Mouse (Mus musculus) thymus, adult 2 months (tissue): ENCODE measurements around the gene Gtpbp1.

Experiments
- CTCF ChIP-seq: fragments of 200-500 bp; IDR thresholded peaks from 2 replicates; pipeline ENCODE4 v1.5.1; 2012; ENCODE audit warnings: mild to moderate bottlenecking, control low read depth, low read length, moderate library complexity, borderline replicate concordance; ENCODE audit not compliant: control insufficient read depth, poor library complexity, insufficient read depth; ENCODE audit errors: extremely low read depth
- POLR2A ChIP-seq: fragments of 200-500 bp; IDR thresholded peaks from 2 replicates; pipeline ENCODE4 v1.6.1; 2012; ENCODE audit warnings: mild to moderate bottlenecking, low read length, control low read depth, moderate library complexity; ENCODE audit not compliant: control insufficient read depth, poor library complexity, insufficient read depth; ENCODE audit errors: extremely low read depth

DNA sequence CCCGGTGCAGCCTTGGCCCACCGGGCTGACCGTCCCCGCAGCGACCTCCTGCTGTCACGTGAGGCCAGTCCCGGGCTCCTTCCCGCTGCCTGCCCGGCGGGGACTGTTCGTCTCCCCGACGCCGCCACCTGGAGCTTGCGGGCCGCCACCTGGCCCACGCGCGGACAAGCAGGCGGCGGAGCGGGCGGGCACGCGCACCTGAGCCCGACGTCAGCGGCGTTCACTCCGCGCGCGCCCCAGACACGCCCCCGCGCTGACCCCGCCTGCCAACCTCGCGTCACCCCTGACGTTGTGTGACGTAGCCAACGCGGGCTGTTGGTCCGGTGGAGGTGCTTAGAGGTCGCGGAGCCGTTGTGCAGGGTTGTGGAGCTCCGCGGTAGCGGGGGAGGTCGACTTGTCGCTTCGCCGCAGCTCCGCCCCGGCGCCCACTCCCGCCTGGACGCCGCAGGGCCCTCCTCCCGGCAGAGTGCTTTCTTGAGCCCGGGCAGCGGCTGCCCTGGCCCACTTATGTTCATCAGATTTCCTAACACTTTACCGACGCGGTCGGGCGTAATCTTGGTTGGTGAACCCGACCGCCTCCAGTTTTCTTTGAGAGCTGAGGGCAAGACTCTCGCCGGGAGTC is 2.9 kb upstream of the Gtpbp1 start, which contains the start of gene Josd1:
- TF ChIP-seq POLR2A (peak; percentile 99), CTCF (peak; percentile 2; the same call in 1 of the 2 replicates)
